Mouse (Mus musculus) intestine, postnatal 0 days (tissue): ENCODE results near the gene Gmeb2. TPM values are rescaled to one million over a fixed set of nuclear protein-coding genes. Genes with fewer than 3 reads are reported as not detected.

ENCODE experiments used
- ATAC-seq: fragments of 200-750 bp; cut with Nextera tagmentation; 2 replicates; pipeline ENCODE4 v1.8.0; 2017; ENCODE audit warnings: mild to moderate bottlenecking, moderate TSS enrichment, moderate library complexity
- H3K27ac ChIP-seq: fragments of 300-500 bp; sonication (generic); 2 replicates; pipeline ENCODE4 v1.5.1; 2014; ENCODE audit warnings: mild to moderate bottlenecking, low read depth, low read length, moderate library complexity
- H3K27me3 ChIP-seq: fragments of 300-500 bp; sonication (generic); replicated peaks from 2 replicates; pipeline ENCODE4 v1.6.1; 2014; ENCODE audit warnings: low read length, mixed read lengths; ENCODE audit not compliant: control insufficient read depth, insufficient read depth
- H3K36me3 ChIP-seq: fragments of 300-500 bp; sonication (generic); 2 replicates; pipeline ENCODE4 v1.6.1; 2014; ENCODE audit warnings: mild to moderate bottlenecking, moderate library complexity; ENCODE audit not compliant: control insufficient read depth, insufficient read depth
- H3K4me1 ChIP-seq: fragments of 300-500 bp; sonication (generic); replicated peaks from 2 replicates; pipeline ENCODE4 v1.6.1; 2014; ENCODE audit warnings: antibody characterized with exemption, low read length, mixed read lengths; ENCODE audit not compliant: control insufficient read depth, insufficient read depth
- H3K4me2 ChIP-seq: fragments of 300-500 bp; sonication (generic); replicated peaks from 2 replicates; pipeline ENCODE4 v1.6.1; 2014; ENCODE audit warnings: low read depth, mild to moderate bottlenecking, moderate library complexity
- H3K4me3 ChIP-seq: fragments of 300-500 bp; sonication (generic); 2 replicates; pipeline ENCODE4 v1.5.1; 2014; ENCODE audit warnings: low read depth, low read length
- H3K9ac ChIP-seq: fragments of 300-500 bp; sonication (generic); 2 replicates; pipeline ENCODE4 v1.6.1; 2014; ENCODE audit warnings: mild to moderate bottlenecking, low read depth, low read length
- H3K9me3 ChIP-seq: fragments of 300-500 bp; sonication (generic); 2 replicates; pipeline ENCODE4 v1.6.1; 2016; ENCODE audit warnings: mixed run types; ENCODE audit not compliant: control insufficient read depth
- CTCF ChIP-seq: sonication (generic); IDR thresholded peaks from 2 replicates; pipeline ENCODE4 v1.5.1; 2016; ENCODE audit warnings: low read depth, mild to moderate bottlenecking, control low read depth, antibody characterized with exemption, moderate library complexity
- WGBS: fragments of 180-500 bp; shearing (Covaris S2); extraction: QIAGEN DNeasy Blood & Tissue Kit; methylation state at CpG from one replicate; pipeline ENCODE4 v1.1.7; 2014; 5-methylcytosine and 5-hydroxymethylcytosine counted together
- polyA plus RNA-seq: library from polyadenylated mRNA; unstranded; fragments of >200 nt; fragmentation: Nextera tagmentation; extraction: Ambion mirVana; gene quantifications from 2 replicates; pipeline ENCODE4 v1.2.1, GENCODE M21; 2015

Gmeb2 gene
- polyA plus RNA-seq, 1 experiment from 2014 or later: 5.4 TPM

DNA sequence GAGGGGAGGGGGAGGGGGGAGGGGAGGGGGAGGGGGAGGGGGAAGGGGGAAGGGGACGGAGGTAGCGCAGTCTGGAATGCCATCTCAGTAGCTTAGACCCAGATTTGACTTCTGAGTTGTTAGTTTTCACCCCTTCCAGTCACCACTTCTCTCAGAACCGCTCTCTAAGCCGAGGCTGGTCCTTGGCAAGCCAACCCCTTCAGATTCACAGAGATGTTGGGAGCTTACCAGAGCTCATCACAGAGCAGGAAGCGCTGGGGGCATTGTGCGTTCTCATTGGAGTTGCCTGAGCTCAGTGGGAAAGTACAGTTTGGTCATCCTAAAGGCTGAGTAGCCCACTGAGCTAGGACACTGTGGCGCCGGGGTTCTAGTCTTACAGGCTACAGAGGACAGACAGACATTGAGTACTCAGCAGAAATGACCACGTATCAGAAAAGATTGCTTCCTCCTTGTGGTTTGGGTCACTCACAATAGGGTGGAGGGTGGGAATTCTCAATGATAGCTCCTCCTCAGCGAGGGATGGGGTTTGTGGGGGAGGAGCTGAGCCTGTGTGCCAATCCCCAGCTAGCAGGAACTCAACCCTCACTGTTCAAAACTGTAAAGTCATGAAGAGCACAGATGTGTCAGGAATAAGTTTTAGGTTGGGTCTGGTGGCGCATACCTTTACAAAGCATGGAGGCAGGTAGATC lies 44.0 kb downstream of the Gmeb2 start:
- Histone ChIP-seq H3K9ac (no peak overlapping the region), H3K4me2 (0 out of 2 replicates have a peak overlapping the region, but pooled peaks have one; percentile 9), H3K27me3 (no peaks in the 10 kb centered on the region), H3K4me3 (no peak overlapping the region), H3K9me3 (no peaks in the 10 kb centered on the region), H3K36me3 (peaks cover 7% of the 10 kb centered on the region; the same call in 1 of the 2 replicates), H3K4me1 (peaks cover 8% of the 10 kb centered on the region; the same call in 1 of the 2 replicates), H3K27ac (peak overlapping the region; percentile 50)
- ATAC-seq: 0 out of 2 replicates have a peak, but pooled peaks have one; percentile 8
- WGBS: 46% methylated on average over 11 of the region's 11 CpGs
- no peak for TF ChIP-seq CTCF

DNA sequence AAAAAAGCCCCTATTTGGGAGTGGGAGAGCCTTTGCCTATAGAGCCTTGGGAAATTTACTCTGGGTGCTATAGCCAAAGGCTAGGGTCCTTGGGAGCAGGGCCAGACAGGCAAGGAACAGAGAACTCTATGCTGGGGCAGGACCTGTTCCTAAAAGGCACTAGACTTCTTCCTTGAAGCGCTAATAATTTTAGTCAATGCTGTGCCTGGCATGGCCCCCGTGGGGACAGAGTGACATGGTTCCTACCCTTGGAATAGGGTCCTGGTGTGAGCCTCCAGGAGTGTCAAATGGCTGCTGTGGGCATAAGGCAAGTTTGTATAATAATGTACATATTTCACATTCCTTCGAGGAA lies 45.5 kb downstream of the Gmeb2 start:
- 51% methylated on average over 3 of the region's 3 CpGs for WGBS
- ATAC-seq: no peak
- H3K9ac ChIP-seq: peak overlapping the region; percentile 76
- no peaks in the 10 kb centered on the region for H3K27me3 ChIP-seq
- H3K36me3 ChIP-seq: peaks cover 20% of the 10 kb centered on the region
- peaks cover 8% of the 10 kb centered on the region; the same call in 1 of the 2 replicates for H3K4me1 ChIP-seq
- TF ChIP-seq CTCF: no peak
- 0 out of 2 replicates have a peak overlapping the region, but pooled peaks have one; percentile 35 for H3K27ac ChIP-seq
- H3K4me3 ChIP-seq: peak overlapping the region; percentile 78
- H3K9me3 ChIP-seq: no peaks in the 10 kb centered on the region
- H3K4me2 ChIP-seq: peak overlapping the region; percentile 75

DNA sequence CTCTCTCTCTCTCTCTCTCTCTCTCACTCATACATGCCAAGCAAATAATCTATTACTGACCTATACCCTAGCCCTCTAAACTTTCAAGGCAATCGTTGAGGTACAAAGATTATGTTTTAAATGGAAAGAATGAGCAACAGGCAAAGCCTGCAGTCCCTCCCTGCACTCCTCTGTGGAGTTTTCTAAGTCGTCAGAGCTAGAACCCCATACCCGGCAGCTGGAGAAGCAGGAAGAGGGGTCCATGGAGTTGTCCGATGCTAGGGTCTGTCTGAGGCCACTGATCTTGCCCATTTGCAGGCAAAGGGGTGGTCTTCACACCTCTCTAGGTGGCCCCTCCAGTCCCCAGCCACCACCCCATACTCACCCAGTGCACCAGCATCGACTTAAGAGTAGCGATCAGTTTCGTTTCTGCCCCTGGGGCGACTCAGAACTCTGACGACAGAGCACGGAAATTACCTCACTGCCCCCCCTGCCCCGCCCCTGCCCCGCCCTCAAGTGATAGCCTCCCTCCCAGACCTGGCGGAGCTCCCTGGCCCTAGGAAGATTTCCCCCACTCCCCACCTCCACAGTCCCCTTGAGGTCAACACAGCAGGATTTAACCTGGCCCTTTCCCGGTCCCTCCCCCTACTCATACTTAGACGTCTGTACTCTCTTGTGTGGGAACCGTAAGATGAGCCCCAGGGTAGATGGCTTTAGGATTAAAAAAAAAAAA lies 46.1 kb downstream of the Gmeb2 start, which contains the start of gene Helz2:
Gene Helz2, minus strand, starts transcription at position 426 of the 712 bp plus-strand sequence.
- Histone ChIP-seq H3K9me3 (no peaks in the 10 kb centered on the region), H3K4me3 (peak within 1 kb of the TSS; percentile 78), H3K4me2 (peak within 1 kb of the TSS; percentile 75), H3K9ac (peak within 1 kb of the TSS; percentile 76), H3K27ac (peak within 1 kb of the TSS; percentile 84), H3K36me3 (peaks cover 25% of the 10 kb centered on the region), H3K27me3 (no peaks in the 10 kb centered on the region), H3K4me1 (peaks cover 8% of the 10 kb centered on the region; the same call in 1 of the 2 replicates)
- peak; percentile 80 for ATAC-seq
- 4% methylated on average over 16 of the region's 16 CpGs for WGBS
- TF ChIP-seq CTCF: no peak

DNA sequence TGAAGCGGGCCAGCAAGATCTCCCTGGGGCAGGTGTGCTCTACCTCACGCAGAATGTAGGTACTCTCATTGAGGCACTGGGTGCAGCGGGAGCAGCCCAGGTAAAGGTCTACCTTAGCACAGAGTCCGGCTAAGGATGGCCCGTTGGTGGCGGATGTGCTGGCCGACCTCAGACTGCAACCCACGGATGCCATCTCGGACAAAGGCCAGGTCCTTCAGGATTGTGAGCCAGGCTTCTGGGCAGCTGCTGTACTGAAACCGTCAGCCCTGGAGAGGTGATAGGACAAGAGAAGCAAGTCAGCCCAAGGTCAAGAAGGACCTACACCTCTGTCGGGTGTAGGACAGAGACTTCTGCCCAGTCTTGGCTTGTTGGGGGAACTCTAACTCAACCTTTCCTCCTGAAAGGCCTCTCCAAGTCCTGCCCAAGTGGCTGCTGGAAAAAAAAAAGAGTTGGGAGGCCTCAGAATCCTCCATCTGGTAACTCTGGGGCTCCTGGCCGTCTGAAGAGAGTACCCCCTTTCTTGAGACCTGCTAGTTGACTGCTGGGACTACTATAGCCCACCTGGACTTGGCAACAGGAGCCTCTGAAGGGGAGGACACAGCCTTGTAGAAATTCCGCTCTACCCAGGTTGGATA lies 46.9 kb downstream of the Gmeb2 start:
- H3K27ac ChIP-seq: peak overlapping the region; percentile 84
- peaks cover 8% of the 10 kb centered on the region; the same call in 1 of the 2 replicates for H3K4me1 ChIP-seq
- no peaks in the 10 kb centered on the region for H3K27me3 ChIP-seq
- peak overlapping the region; percentile 75 for H3K4me2 ChIP-seq
- H3K9me3 ChIP-seq: no peaks in the 10 kb centered on the region
- ATAC-seq: no peak; the same call in 1 of the 2 replicates
- peak overlapping the region; percentile 76 for H3K9ac ChIP-seq
- 87% methylated on average over 13 of the region's 13 CpGs for WGBS
- H3K36me3 ChIP-seq: peaks cover 34% of the 10 kb centered on the region
- H3K4me3 ChIP-seq: peak overlapping the region; percentile 78
- no peak for TF ChIP-seq CTCF

DNA sequence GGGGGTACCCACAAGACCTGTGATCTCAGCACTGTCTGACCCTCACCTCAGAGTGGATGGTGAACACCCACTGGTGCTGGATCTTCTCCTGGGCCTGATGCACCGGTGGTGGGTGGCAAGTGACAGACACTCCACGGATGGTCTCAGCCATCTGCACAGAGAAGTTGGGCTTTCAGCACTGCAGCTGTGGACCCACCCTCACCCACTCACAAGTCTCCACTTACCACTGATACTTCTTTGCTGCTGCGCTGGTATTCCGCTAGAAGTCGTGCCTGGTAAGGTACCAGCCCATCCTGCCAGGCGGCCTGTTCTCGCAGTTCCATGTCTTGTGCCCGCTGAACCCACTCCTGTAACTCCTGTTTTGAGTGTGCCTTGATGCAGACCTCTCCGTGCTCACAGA lies 48.6 kb downstream of the Gmeb2 start:
- H3K4me2 ChIP-seq: peak overlapping the region; percentile 75
- no peak for TF ChIP-seq CTCF
- H3K9ac ChIP-seq: 0 out of 2 replicates have a peak overlapping the region, but pooled peaks have one; percentile 23
- ATAC-seq: no peak
- peaks cover 50% of the 10 kb centered on the region for H3K36me3 ChIP-seq
- 96% methylated on average over 9 of the region's 9 CpGs for WGBS
- peaks cover 5% of the 10 kb centered on the region; the same call in 1 of the 2 replicates for H3K4me1 ChIP-seq
- no peaks in the 10 kb centered on the region for H3K27me3 ChIP-seq
- peak overlapping the region; percentile 14 for H3K4me3 ChIP-seq
- H3K9me3 ChIP-seq: no peaks in the 10 kb centered on the region
- H3K27ac ChIP-seq: no peak overlapping the region

DNA sequence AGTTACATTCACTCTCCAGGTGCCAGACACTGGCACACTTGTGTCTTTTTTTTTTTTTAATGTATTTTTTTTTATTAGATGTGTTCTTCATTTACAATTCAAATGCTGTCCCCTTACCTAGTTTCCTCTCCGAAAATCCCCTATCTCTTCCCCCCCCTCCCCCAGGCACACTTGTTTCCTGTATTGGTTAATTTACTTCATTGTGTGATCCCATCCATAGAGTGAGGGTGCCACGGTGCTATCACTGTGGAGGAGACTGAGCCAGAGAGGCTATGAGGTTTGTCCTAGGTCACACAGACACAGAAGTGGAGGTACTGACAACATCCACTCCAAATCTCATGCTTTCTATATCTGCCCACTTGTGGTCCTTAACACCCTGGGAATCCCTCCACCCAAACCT lies 49.0 kb downstream of the Gmeb2 start:
- Histone ChIP-seq H3K9ac (0 out of 2 replicates have a peak overlapping the region, but pooled peaks have one; percentile 23), H3K36me3 (peaks cover 54% of the 10 kb centered on the region), H3K9me3 (no peaks in the 10 kb centered on the region), H3K4me1 (peaks cover 5% of the 10 kb centered on the region; the same call in 1 of the 2 replicates), H3K4me2 (peak overlapping the region; percentile 75), H3K27ac (no peak overlapping the region), H3K27me3 (no peaks in the 10 kb centered on the region), H3K4me3 (0 out of 2 replicates have a peak overlapping the region, but pooled peaks have one; percentile 14)
- WGBS: 64% methylated on average over 2 of the region's 2 CpGs
- TF ChIP-seq CTCF: no peak
- ATAC-seq: no peak
